Mouse (Mus musculus): Measurements from ENCODE around the gene Tomm6. TPM values are rescaled to one million over a fixed set of nuclear protein-coding genes. Genes with fewer than 3 reads are reported as not detected.

Tomm6 gene
- polyA plus RNA-seq, 1 experiment from 2014 or later, result 418 TPM

DNA sequence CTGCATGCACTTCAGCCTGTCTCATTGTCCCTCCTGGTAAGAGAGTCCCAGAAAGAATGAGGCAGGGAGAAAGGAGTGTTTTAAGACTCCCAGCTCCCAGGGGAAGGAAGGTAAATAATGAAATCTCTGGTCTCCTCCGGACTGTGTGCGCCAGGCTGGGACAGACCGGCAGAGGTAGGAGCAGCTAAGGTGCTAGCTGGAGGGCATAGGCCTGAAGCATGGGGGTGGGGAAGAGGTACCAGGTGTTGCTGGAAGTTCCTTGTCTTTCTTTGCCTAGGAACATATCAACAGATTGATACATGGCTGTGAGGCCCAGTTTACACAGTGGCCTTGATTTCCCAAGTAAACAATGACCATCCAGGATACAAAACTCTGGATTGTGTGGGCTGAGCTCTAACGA, 20.8 kb upstream of the Tomm6 start:
- Histone ChIP-seq H3K4me1 (no peaks in the 10 kb centered on the region), H3K4me2 (no peak overlapping the region), H3K9ac (no peak overlapping the region), H3K27me3 (no peaks in the 10 kb centered on the region), H3K9me3 (no peaks in the 10 kb centered on the region), H3K4me3 (no peak overlapping the region), H3K27ac (no peak overlapping the region), H3K36me3 (0 out of 2 replicates have a peak, but pooled peaks cover 4% of the 10 kb centered on the region)
- no peak for ATAC-seq (ENCODE audit: insufficient number of reproducible peaks, insufficient read depth, low FRiP score, low TSS enrichment, low read depth)
- WGBS, result 79% methylated on average over 4 of the region's 4 CpGs

DNA sequence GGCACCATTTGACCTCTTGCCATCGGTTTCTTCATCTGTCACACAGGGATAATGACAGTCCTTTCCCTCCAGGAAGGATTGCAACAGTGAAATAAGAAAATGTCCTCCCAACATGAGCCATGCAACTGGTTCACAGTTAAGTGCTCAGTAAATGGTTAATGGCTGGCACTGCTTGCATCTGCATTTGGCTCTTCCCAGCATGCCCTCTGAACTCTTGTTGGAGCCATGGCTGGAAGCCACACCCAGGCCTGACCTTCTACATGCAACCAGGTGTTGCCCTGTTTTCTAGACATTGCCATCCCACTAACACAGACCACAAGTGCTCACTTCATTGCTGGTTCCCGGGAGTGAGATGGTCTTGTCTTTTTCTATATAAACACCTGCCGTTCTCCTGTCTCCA, 19.8 kb upstream of the Tomm6 start:
- H3K9me3 ChIP-seq, result no peaks in the 10 kb centered on the region
- no peak overlapping the region for H3K4me3 ChIP-seq
- no peak for ATAC-seq (ENCODE audit: insufficient number of reproducible peaks, insufficient read depth, low FRiP score, low TSS enrichment, low read depth)
- no peak overlapping the region for H3K9ac ChIP-seq
- WGBS, result 79% methylated on average over 3 of the region's 3 CpGs
- 0 out of 2 replicates have a peak, but pooled peaks cover under 1% of the 10 kb centered on the region for H3K4me1 ChIP-seq
- H3K36me3 ChIP-seq, result peaks cover 13% of the 10 kb centered on the region
- peaks cover 5% of the 10 kb centered on the region; the same call in 1 of the 2 replicates for H3K27me3 ChIP-seq
- no peak overlapping the region for H3K4me2 ChIP-seq
- H3K27ac ChIP-seq, result no peak overlapping the region

DNA sequence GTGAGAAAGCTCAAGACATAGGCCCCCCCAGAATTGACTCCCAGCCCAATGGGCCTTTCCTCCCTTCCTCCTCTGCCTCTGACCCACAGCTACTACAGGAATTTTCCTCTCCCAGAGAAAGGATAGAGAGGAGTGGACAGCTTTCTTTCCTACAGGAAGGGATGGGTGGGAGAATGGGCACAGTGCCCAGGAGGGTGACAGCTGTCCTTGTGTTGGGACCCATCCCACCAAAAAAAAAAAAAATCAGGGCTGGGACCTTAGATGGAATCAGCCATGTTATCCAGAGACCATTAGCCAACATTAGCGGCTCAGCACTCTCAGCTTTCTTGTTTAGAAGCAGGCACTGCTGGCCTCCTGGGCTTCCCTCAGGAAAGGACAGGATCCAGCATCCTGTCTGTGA, 18.0 kb upstream of the Tomm6 start:
- no peak overlapping the region for H3K9ac ChIP-seq
- peaks cover 19% of the 10 kb centered on the region for H3K27me3 ChIP-seq
- no peak for ATAC-seq (ENCODE audit: insufficient number of reproducible peaks, insufficient read depth, low FRiP score, low TSS enrichment, low read depth)
- no peak overlapping the region for H3K27ac ChIP-seq
- H3K36me3 ChIP-seq, result peaks cover 30% of the 10 kb centered on the region
- no peak overlapping the region for H3K4me3 ChIP-seq
- no peak overlapping the region for H3K4me2 ChIP-seq
- no peaks in the 10 kb centered on the region for H3K9me3 ChIP-seq
- 0 out of 2 replicates have a peak, but pooled peaks cover 5% of the 10 kb centered on the region for H3K4me1 ChIP-seq
- WGBS, result 57% methylated on average over 1 of the region's 1 CpGs

DNA sequence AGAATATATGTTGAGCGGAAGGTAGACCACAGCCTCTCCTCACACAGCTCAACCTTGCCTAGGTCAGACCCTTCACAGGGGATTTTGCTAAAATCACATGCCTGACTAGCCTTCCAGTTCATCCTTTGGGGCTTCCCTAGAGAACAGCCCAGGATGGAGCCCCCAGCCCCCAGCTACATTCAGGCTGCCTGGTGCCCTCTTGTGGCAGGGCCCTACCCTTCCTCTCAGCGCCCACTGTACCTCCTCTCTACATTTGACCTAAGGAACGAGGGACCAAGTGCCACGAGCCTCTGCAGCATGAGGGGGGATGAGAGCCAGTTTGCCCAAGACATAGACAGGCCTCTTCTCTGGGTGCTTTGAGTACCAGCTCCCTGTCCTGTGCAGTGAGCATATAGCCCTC, 16.5 kb upstream of the Tomm6 start:
- Histone ChIP-seq H3K4me3 (no peak overlapping the region), H3K27ac (no peak overlapping the region), H3K4me2 (no peak overlapping the region), H3K9ac (no peak overlapping the region), H3K9me3 (no peaks in the 10 kb centered on the region), H3K27me3 (peaks cover 19% of the 10 kb centered on the region), H3K36me3 (peaks cover 44% of the 10 kb centered on the region), H3K4me1 (0 out of 2 replicates have a peak, but pooled peaks cover 5% of the 10 kb centered on the region)
- WGBS, result 84% methylated on average over 4 of the region's 4 CpGs
- no peak for ATAC-seq (ENCODE audit: insufficient number of reproducible peaks, insufficient read depth, low FRiP score, low TSS enrichment, low read depth)

DNA sequence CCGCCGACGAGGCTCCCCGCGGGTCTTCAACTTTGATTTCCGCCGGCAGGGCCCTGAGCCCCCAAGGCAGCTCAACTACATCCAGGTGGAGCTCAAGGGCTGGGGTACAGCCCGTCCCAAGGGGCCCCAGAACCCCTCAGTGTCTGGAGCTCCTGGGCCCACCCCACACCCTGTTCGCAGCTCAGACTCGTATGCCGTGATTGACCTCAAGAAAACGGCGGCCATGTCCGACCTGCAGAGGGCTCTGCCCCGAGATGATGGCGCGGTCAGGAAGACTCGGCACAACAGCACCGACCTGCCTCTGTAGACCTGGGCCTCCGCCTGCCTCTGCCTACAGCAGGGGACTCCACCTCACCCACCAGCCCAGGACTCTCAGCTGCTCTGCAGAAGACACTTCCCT, 15.4 kb upstream of the Tomm6 start:
- ATAC-seq (ENCODE audit: insufficient number of reproducible peaks, insufficient read depth, low FRiP score, low TSS enrichment, low read depth), result no peak
- Histone ChIP-seq H3K9me3 (no peaks in the 10 kb centered on the region), H3K4me1 (0 out of 2 replicates have a peak, but pooled peaks cover 5% of the 10 kb centered on the region), H3K36me3 (peaks cover 53% of the 10 kb centered on the region), H3K4me3 (no peak overlapping the region), H3K9ac (no peak overlapping the region), H3K27me3 (peaks cover 19% of the 10 kb centered on the region), H3K4me2 (no peak overlapping the region; the same call in 1 of the 2 replicates), H3K27ac (no peak overlapping the region)
- WGBS, result 20% methylated on average over 20 of the region's 20 CpGs

DNA sequence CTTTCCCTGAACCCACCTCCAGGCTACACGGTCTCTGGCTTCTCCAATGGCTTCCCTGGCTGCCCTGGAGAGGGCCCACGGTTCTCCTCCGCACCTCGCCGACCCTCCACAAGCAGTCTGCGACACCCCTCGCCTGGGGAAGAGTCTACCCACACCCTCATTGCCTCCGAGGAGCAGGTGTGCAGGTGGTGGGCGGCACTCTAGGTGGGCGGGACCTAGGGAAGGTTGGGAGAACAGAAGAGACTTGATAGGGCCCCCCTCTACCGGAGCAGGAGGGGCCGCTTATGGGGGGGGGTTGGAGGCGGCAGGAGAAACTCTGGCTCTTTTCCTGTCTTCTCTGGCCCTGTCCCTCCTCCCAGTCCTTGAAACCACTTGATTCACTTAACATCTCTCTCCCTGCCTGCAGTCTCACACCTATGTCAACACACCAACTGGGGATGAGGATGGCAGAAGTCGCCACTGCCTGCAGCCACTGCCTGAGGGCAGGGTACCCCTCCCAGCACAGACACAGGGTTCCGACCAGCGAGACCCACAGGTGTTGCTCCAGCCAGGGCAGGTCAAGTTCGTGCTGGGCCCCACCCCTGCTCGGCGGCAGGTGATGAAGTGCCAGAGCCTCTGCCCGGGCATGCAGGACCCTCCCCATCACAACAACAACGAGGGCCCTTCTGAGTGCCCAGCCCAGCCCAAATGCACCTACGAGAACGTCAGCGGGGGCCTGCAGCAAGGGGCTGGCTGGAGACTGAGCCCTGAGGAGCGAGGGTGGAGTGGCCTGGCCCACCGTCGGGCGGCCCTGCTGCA, 14.6 kb upstream of the Tomm6 start:
- Histone ChIP-seq H3K9ac (peak overlapping the region; percentile 44; the same call in 1 of the 2 replicates), H3K9me3 (no peaks in the 10 kb centered on the region), H3K27me3 (peaks cover 19% of the 10 kb centered on the region), H3K4me3 (no peak overlapping the region), H3K36me3 (peaks cover 59% of the 10 kb centered on the region), H3K4me1 (0 out of 2 replicates have a peak, but pooled peaks cover 5% of the 10 kb centered on the region), H3K27ac (no peak overlapping the region), H3K4me2 (no peak overlapping the region; the same call in 1 of the 2 replicates)
- WGBS, result 38% methylated on average over 28 of the region's 28 CpGs
- ATAC-seq (ENCODE audit: insufficient number of reproducible peaks, insufficient read depth, low FRiP score, low TSS enrichment, low read depth), result no peak; the same call in 1 of the 2 replicates

DNA sequence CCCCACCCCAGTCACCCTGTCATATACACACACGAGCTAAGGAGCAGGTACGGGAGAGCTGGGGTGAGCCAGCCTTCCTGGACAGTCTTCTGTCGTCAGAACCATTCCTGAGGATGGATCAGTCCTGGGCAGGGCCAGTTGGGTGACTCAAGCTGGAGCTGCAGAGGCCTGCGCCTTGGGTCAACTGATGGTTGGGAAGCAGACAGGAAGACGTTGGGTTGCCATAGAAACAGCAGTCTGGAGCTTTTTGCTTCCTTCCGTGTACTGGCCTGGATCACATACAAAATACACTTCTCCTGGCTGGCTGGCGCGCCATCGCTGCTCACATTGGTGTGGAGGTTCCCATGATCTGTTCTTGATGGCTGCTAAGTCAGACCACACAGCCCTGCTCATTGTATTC, 13.6 kb upstream of the Tomm6 start:
- no peak for ATAC-seq (ENCODE audit: insufficient number of reproducible peaks, insufficient read depth, low FRiP score, low TSS enrichment, low read depth)
- Histone ChIP-seq H3K9ac (peak overlapping the region; percentile 3; the same call in 1 of the 2 replicates), H3K4me3 (no peak overlapping the region), H3K4me2 (no peak overlapping the region), H3K4me1 (0 out of 2 replicates have a peak, but pooled peaks cover 5% of the 10 kb centered on the region), H3K36me3 (peaks cover 59% of the 10 kb centered on the region), H3K9me3 (no peaks in the 10 kb centered on the region), H3K27ac (no peak overlapping the region), H3K27me3 (peaks cover 19% of the 10 kb centered on the region)
- WGBS, result 69% methylated on average over 9 of the region's 9 CpGs

DNA sequence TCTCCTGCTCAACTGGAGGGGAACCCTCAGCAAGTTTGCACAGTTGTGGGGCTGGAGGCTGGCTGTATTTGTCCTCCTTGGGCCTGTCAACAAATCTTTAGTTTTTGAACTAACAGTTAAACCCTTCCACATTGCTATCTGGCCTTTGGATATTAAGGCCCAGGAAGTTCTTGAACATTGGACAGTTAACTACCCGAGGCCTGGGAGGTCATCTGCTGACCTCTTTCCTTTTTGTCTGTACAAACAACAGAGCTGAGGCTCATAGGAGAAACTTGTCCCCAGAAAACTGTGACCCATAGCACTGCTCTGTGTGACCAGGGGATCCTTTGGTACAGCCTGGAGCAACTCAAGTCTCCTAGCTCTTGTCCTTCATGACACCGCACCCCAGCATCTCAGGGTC, 10.9 kb upstream of the Tomm6 start:
- Histone ChIP-seq H3K36me3 (peaks cover 55% of the 10 kb centered on the region), H3K27ac (no peak overlapping the region), H3K4me1 (peaks cover 13% of the 10 kb centered on the region), H3K9ac (no peak overlapping the region), H3K4me2 (no peak overlapping the region), H3K27me3 (peaks cover 19% of the 10 kb centered on the region), H3K4me3 (no peak overlapping the region), H3K9me3 (no peaks in the 10 kb centered on the region)
- no peak for ATAC-seq (ENCODE audit: insufficient number of reproducible peaks, insufficient read depth, low FRiP score, low TSS enrichment, low read depth)
- 76% methylated on average over 2 of the region's 2 CpGs for WGBS

DNA sequence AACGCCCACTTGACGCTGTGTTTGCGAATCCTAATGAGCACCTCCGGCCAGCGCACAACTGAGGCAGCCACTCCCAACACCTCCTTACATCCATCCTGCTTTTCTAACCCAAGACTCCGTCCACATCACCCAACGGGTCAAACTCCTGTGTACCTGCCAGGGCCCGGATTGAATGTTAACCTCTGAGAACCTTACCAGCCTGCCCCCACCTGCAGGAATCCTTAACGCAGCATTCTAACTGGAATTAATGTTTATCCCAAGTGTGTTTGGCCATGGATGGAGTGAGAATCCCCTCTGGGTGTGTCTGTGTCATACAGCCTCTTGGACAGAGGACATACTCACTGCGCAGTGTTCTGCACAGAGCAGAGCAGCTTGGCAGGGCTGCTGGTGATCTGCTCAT, 10.0 kb upstream of the Tomm6 start:
- 85% methylated on average over 10 of the region's 10 CpGs for WGBS
- no peak overlapping the region for H3K4me2 ChIP-seq
- no peak overlapping the region for H3K4me3 ChIP-seq
- no peak for ATAC-seq (ENCODE audit: insufficient number of reproducible peaks, insufficient read depth, low FRiP score, low TSS enrichment, low read depth)
- peaks cover 48% of the 10 kb centered on the region for H3K36me3 ChIP-seq
- H3K9me3 ChIP-seq, result no peaks in the 10 kb centered on the region
- H3K4me1 ChIP-seq, result peaks cover 18% of the 10 kb centered on the region
- no peak overlapping the region for H3K27ac ChIP-seq
- H3K9ac ChIP-seq, result no peak overlapping the region
- peaks cover 23% of the 10 kb centered on the region for H3K27me3 ChIP-seq

DNA sequence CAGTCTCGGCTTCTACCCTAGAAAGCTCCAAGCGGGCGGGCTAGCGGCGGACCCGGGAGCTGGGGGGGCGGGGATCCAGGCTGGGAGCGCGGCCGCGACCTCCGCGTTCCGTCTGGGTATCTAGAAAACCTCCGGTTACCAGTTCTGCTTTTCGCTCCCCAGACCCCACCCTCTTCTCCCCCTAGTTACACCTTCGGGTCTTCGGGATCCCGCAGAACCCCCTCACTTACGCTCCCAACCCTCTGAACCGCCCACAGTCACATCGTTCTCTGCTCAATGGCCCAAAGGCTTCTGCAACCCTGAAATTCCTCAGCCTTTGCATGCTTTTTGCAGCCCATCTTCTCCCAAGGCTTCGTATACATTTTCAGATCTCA, 7.1 kb upstream of the Tomm6 start:
- H3K4me3 ChIP-seq, result peak overlapping the region; percentile 68
- no peak for ATAC-seq (ENCODE audit: insufficient number of reproducible peaks, insufficient read depth, low FRiP score, low TSS enrichment, low read depth)
- peaks cover 18% of the 10 kb centered on the region for H3K4me1 ChIP-seq
- peaks cover 13% of the 10 kb centered on the region for H3K27me3 ChIP-seq
- peak overlapping the region; percentile 75 for H3K4me2 ChIP-seq
- peak overlapping the region; percentile 44; the same call in 1 of the 2 replicates for H3K27ac ChIP-seq
- H3K9ac ChIP-seq, result peak overlapping the region; percentile 88
- under 1% methylated on average over 23 of the region's 23 CpGs for WGBS
- H3K9me3 ChIP-seq, result no peaks in the 10 kb centered on the region
- H3K36me3 ChIP-seq, result peaks cover 21% of the 10 kb centered on the region

DNA sequence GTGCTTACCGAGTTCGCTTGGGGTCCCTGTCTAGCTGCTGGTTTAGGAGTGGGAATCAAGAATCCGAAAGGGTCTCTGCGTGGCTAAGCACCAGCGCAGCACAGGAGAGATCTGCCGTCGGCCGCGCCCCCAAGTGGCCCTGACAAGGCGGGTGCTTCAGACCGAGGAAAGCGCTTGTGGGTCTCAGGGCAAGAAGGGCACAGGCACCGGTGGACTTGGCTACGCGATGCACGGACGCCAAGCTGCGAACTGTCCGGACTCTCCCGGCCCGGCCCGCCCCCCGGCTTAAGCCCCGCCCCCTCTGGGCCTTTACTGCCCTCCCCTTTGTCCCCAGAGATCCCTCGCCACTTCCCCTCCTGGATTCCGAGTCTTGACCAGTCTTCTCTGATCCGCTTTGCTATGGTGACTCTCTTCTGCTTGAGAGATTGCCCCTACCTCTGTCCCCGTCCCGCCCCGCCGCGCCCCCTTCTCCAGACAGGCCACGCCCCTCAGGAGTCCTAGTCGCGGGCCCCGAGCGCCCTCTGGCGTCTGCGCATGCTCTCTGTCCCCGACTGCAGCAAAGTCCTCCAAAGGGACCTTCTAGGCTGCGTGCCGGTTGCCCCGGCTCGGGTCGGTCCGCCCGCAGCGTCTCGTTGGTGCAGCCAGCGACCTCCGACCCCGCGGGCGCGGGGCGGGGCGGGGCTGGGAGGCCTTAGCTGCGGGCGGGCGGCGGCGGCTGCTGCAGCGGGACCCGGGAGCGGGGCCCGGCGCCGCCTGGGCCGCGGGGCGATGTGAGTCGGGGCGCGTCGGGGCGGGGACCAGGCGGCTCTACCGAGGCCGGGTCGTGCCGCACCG, 6.5 kb upstream of the Tomm6 start, which contains the start of gene Prickle4:
Prickle4 (minus strand) TSS at position 234 of the 834 bp plus-strand sequence.
- ATAC-seq (ENCODE audit: insufficient number of reproducible peaks, insufficient read depth, low FRiP score, low TSS enrichment, low read depth), result peak; percentile 92
- 1% methylated on average over 59 of the region's 82 CpGs for WGBS
- H3K27me3 ChIP-seq, result peaks cover 13% of the 10 kb centered on the region
- H3K36me3 ChIP-seq, result peaks cover 15% of the 10 kb centered on the region
- H3K4me3 ChIP-seq, result peak within 1 kb of the TSS; percentile 68
- peak within 1 kb of the TSS; percentile 44 for H3K27ac ChIP-seq
- H3K4me1 ChIP-seq, result peaks cover 22% of the 10 kb centered on the region
- peak within 1 kb of the TSS; percentile 88 for H3K9ac ChIP-seq
- H3K9me3 ChIP-seq, result no peaks in the 10 kb centered on the region
- peak within 1 kb of the TSS; percentile 75 for H3K4me2 ChIP-seq

DNA sequence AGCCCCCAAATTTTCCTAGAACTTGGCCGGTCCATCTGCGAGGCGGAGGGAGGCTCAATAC, 6.1 kb upstream of the Tomm6 start, which contains the start of gene Gm21981:
Gm21981 (minus strand) TSS at position 14 of the 61 bp plus-strand sequence.
- WGBS, result 1% methylated on average over 3 of the region's 3 CpGs
- H3K9me3 ChIP-seq, result no peaks in the 10 kb centered on the region
- H3K9ac ChIP-seq, result peak within 1 kb of the TSS; percentile 88
- no peak for ATAC-seq (ENCODE audit: insufficient number of reproducible peaks, insufficient read depth, low FRiP score, low TSS enrichment, low read depth)
- H3K4me3 ChIP-seq, result peak within 1 kb of the TSS; percentile 68
- H3K36me3 ChIP-seq, result peaks cover 11% of the 10 kb centered on the region
- H3K4me2 ChIP-seq, result peak within 1 kb of the TSS; percentile 75
- peak within 1 kb of the TSS; percentile 44 for H3K27ac ChIP-seq
- H3K4me1 ChIP-seq, result peaks cover 27% of the 10 kb centered on the region
- peaks cover 13% of the 10 kb centered on the region for H3K27me3 ChIP-seq
